Mouse (Mus musculus) layer of hippocampus, adult 18-20 months (tissue): ENCODE data around the gene Rpl36. TPM values are rescaled to one million over a fixed set of nuclear protein-coding genes. Genes with fewer than 3 reads are reported as not detected.
"Not testable (repeated sequence)": the region's sequence is repeated elsewhere in the genome, so short reads cannot be mapped to it uniquely, and the experiment has no call there.

Experiments used
- DNase-seq, 2 experiments: peaks; one replicate each; pipeline ENCODE4 v3.0.0; 2022; ENCODE audit warnings: low spot score in 2 of 2
- total RNA-seq, 2 experiments: library from RNA; stranded (reverse); gene quantifications; 2 replicates each; pipeline ENCODE4 v1.2.3; 2021

Rpl36 gene
- total RNA-seq, 2 experiments from 2014 or later: 414 to 418 TPM

GRCm38 (mm10) chr17:56607521-56608062, 5.6 kb upstream of the Rpl36 start:
- no peak for DNase-seq

- DNase-seq: no peak
These were observed 4.5 kb upstream of the Rpl36 start for GRCm38 (mm10) chr17:56608699-56609098.

GRCm38 (mm10) chr17:56609452-56610171, 3.6 kb upstream of the Rpl36 start, which contains the start of gene 2410015M20Rik:
TSS of gene 2410015M20Rik (minus strand) at chr17:56609771.
- peak; percentile 96 to 99 for DNase-seq

GRCm38 (mm10) chr17:56611323-56611722, 1.9 kb upstream of the Rpl36 start:
- no peak for DNase-seq

GRCm38 (mm10) chr17:56611861-56612564, 1.2 kb upstream of the Rpl36 start:
- DNase-seq: no peak

- not testable (repeated sequence) for DNase-seq
These were observed 664 bp upstream of the Rpl36 start for GRCm38 (mm10) chr17:56612565-56612939.

- DNase-seq: not testable (repeated sequence)
These were observed 677 bp downstream of the Rpl36 start for GRCm38 (mm10) chr17:56613893-56614292.

GRCm38 (mm10) chr17:56614391-56615135, 1.3 kb downstream of the Rpl36 start:
- DNase-seq: no peak

GRCm38 (mm10) chr17:56615136-56615784, 2.0 kb downstream of the Rpl36 start:
- DNase-seq: no peak

GRCm38 (mm10) chr17:56615792-56616191, 2.6 kb downstream of the Rpl36 start:
- no peak for DNase-seq

GRCm38 (mm10) chr17:56616725-56617124, 3.5 kb downstream of the Rpl36 start:
- DNase-seq: no peak

GRCm38 (mm10) chr17:56617628-56618027, 4.4 kb downstream of the Rpl36 start:
- no peak for DNase-seq

GRCm38 (mm10) chr17:56625495-56625894, 12.3 kb downstream of the Rpl36 start:
- no peak for DNase-seq

- no peak for DNase-seq
These were observed 13.0 kb downstream of the Rpl36 start for GRCm38 (mm10) chr17:56626260-56626659.

GRCm38 (mm10) chr17:56626754-56627470, 13.7 kb downstream of the Rpl36 start, which contains the start of gene Lonp1:
TSS of gene Lonp1 (minus strand) at chr17:56626887.
- DNase-seq: peak; percentile 92 to 98

- DNase-seq: peak in 1 of 2 experiments; percentile 5
These were observed 14.5 kb downstream of the Rpl36 start, which contains the start of gene Catsperd for GRCm38 (mm10) chr17:56627530-56628277. TSS of gene Catsperd (plus strand) at chr17:56628143.

GRCm38 (mm10) chr17:56629800-56630781, 16.9 kb downstream of the Rpl36 start:
- DNase-seq: not testable (repeated sequence)

- DNase-seq: no peak
These were observed 18.6 kb downstream of the Rpl36 start for GRCm38 (mm10) chr17:56631807-56632206.
